Mouse (Mus musculus): Measurements from ENCODE around the gene Polr2i.

Polr2i gene

DNA sequence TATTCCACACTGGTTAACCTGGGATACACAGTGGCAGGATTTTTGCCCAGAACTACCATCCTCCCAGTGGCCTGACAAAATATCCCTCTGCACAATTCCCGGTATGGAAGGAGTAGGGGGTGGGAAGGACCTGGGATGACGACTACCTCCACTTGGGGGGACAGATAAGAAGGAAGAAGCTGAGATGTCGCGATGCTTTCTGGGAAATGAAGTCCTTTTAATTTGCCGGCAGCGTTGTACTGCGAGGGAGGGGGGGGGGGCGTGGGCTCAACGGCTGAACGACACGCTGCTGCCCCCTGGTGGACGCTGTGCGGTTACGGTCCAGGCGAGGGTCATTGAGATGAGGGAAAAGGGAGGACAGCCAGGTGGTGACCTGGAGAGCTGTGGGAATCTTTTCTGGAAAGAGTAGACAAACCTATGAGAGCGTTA is 15.0 kb upstream of the Polr2i start:
- peak; percentile 54 for TF ChIP-seq CTCF (conservative IDR thresholded peaks at IDR 0.05; ENCODE audit: low read length)
- no peak for TF ChIP-seq NANOG (IDR thresholded peaks at IDR 0.05; ENCODE audit: borderline replicate concordance, low read length)
- H3K9me3 ChIP-seq (ENCODE audit: low read length) = peaks cover 30% of the 10 kb centered on the region
- H3K4me1 ChIP-seq (replicated peaks; ENCODE audit: low read depth, low read length) = peaks cover 28% of the 10 kb centered on the region
- peaks cover 5% of the 10 kb centered on the region; the same call in 1 of the 2 replicates for H3K36me3 ChIP-seq (ENCODE audit: insufficient read depth, low read length)
- H3K4me3 ChIP-seq (replicated peaks; ENCODE audit: low read length) = no peak overlapping the region
- H3K27me3 ChIP-seq (ENCODE audit: insufficient read depth, low read length) = no peaks in the 10 kb centered on the region

DNA sequence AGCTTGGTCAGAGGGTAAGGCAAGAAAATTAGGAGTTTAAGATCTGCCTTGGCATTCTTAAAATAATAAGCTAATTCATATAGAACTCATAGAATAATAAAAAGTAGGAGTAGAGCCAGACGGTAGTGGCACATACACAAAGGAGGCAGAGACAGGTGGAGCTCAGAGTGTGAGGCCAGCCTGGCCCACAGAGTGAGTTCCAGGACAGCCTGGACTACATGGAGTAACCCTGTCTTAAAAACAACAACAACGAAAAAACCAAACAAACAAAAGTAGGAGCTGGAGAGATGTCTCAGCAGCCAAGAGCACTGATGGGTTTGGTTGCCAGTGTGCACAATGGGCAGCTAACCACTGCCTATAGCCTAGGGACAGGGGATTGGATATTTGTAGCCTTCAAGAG is 14.5 kb upstream of the Polr2i start:
- TF ChIP-seq NANOG (IDR thresholded peaks at IDR 0.05; ENCODE audit: borderline replicate concordance, low read length) (no peak), POU5F1 (IDR thresholded peaks at IDR 0.05; ENCODE audit: borderline replicate concordance, low read length) (no peak), CTCF (conservative IDR thresholded peaks at IDR 0.05; ENCODE audit: low read length) (no peak)
- peaks cover 5% of the 10 kb centered on the region; the same call in 1 of the 2 replicates for H3K36me3 ChIP-seq (ENCODE audit: insufficient read depth, low read length)
- no peaks in the 10 kb centered on the region for H3K27me3 ChIP-seq (ENCODE audit: insufficient read depth, low read length)
- H3K4me1 ChIP-seq (replicated peaks; ENCODE audit: low read depth, low read length) = peaks cover 28% of the 10 kb centered on the region
- no peak overlapping the region for H3K4me3 ChIP-seq (replicated peaks; ENCODE audit: low read length)
- peaks cover 25% of the 10 kb centered on the region for H3K9me3 ChIP-seq (ENCODE audit: low read length)

DNA sequence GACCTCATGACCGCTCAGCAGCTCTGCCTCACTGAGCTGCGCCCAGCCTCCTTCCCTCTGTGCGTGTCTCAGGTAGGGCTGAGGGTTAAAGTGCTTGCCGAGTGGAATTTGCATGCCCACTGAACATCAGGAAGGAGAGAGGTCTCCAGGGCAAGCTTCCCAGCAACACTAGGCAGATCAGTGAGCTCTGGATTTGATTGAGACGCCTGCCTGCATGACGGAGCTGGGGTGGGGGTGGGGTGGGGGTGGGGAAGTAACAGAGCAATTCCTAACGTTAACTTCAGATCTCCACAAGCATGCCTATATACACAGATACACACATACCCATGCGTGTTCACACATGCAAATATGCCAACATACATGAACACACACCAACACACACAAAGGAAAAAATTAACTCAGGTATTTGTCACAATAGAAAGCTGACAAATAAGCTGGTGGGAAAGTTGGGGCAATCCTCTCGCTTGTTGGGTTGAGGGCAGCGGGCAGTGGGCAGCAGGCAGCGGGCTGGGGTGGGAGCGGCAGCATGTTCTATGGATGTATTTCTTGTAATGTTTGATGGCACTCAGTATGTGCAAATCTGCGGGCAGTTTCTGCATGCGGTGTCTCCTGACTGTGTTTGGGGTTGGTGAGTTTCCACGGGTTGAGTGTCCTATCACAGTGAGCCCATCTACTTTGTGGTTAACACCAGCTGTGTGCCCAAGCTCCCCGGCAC is 12.3 kb upstream of the Polr2i start:
- peak overlapping the region; percentile 75 for H3K4me3 ChIP-seq (replicated peaks; ENCODE audit: low read length)
- H3K4me1 ChIP-seq (replicated peaks; ENCODE audit: low read depth, low read length) = peaks cover 34% of the 10 kb centered on the region
- TF ChIP-seq POU5F1 (IDR thresholded peaks at IDR 0.05; ENCODE audit: borderline replicate concordance, low read length) = no peak
- TF ChIP-seq CTCF (conservative IDR thresholded peaks at IDR 0.05; ENCODE audit: low read length) = no peak
- no peak for TF ChIP-seq NANOG (IDR thresholded peaks at IDR 0.05; ENCODE audit: borderline replicate concordance, low read length)
- H3K27me3 ChIP-seq (ENCODE audit: insufficient read depth, low read length) = no peaks in the 10 kb centered on the region
- H3K36me3 ChIP-seq (ENCODE audit: insufficient read depth, low read length) = peaks cover 14% of the 10 kb centered on the region
- peaks cover 3% of the 10 kb centered on the region for H3K9me3 ChIP-seq (ENCODE audit: low read length)

DNA sequence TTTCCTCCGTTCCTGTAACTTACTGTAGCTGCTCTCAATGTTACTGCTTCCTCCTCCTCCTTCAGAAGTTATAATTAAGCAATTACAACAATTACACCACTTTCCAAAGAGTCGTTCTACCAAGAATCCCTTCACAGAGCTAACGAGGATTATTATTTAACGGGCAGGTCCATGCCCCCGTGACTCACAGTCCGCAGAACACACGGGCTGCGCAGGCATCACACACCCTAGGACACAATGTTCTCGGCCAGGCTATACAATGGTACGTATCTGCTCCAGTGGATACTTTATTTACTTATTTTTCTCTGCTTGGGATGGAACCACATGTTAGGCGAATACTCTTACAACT is 11.8 kb upstream of the Polr2i start:
- Histone ChIP-seq H3K36me3 (ENCODE audit: insufficient read depth, low read length) (peaks cover 19% of the 10 kb centered on the region), H3K4me1 (replicated peaks; ENCODE audit: low read depth, low read length) (peaks cover 35% of the 10 kb centered on the region), H3K27me3 (ENCODE audit: insufficient read depth, low read length) (no peaks in the 10 kb centered on the region), H3K4me3 (replicated peaks; ENCODE audit: low read length) (peak overlapping the region; percentile 75), H3K9me3 (ENCODE audit: low read length) (no peaks in the 10 kb centered on the region)
- no peak for TF ChIP-seq POU5F1 (IDR thresholded peaks at IDR 0.05; ENCODE audit: borderline replicate concordance, low read length)
- no peak for TF ChIP-seq CTCF (conservative IDR thresholded peaks at IDR 0.05; ENCODE audit: low read length)
- no peak for TF ChIP-seq NANOG (IDR thresholded peaks at IDR 0.05; ENCODE audit: borderline replicate concordance, low read length)

DNA sequence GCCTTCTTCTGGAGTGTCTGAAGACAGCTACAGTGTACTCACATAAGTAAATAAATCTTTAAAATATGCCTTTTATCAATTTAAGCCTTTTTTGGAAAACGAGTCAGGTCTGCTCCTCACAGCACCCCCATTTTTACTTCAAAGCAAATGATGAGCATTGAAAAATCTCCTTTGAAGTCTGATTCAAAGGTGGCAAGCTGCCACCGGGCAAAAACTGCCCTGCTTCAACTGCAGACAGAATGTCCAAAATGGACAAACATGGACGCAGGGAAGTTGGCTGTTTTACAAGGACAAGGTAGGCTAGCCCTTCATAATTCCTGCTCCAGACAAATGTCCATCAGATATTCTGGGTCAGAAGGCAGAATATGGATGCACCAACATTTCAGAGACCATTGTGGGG is 10.3 kb upstream of the Polr2i start:
- Histone ChIP-seq H3K27me3 (ENCODE audit: insufficient read depth, low read length) (no peaks in the 10 kb centered on the region), H3K4me3 (replicated peaks; ENCODE audit: low read length) (no peak overlapping the region), H3K9me3 (ENCODE audit: low read length) (no peaks in the 10 kb centered on the region), H3K4me1 (replicated peaks; ENCODE audit: low read depth, low read length) (peaks cover 35% of the 10 kb centered on the region), H3K36me3 (ENCODE audit: insufficient read depth, low read length) (peaks cover 32% of the 10 kb centered on the region)
- TF ChIP-seq CTCF (conservative IDR thresholded peaks at IDR 0.05; ENCODE audit: low read length) = no peak
- TF ChIP-seq NANOG (IDR thresholded peaks at IDR 0.05; ENCODE audit: borderline replicate concordance, low read length) = no peak
- no peak for TF ChIP-seq POU5F1 (IDR thresholded peaks at IDR 0.05; ENCODE audit: borderline replicate concordance, low read length)

DNA sequence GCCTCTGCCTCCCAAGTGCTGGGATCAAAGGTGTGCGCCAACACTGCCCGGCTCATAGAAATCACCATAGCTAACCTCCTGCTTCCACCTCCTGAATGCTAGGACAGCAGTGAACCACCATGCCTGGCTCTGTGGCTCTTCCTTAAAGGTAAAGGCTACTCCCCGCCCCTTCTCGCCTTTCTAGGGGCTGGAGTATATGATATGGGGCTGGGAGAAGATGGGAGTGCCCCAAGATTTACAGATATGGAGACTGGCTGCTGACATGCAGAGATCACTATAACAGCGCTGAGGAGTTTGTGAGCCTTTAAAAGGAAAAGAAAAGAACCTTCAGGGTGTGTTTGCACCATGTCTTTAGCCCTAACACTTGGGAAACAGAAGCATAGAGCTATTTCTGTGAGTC is 9.5 kb upstream of the Polr2i start:
- TF ChIP-seq CTCF (conservative IDR thresholded peaks at IDR 0.05; ENCODE audit: low read length) (no peak), POU5F1 (IDR thresholded peaks at IDR 0.05; ENCODE audit: borderline replicate concordance, low read length) (no peak), NANOG (IDR thresholded peaks at IDR 0.05; ENCODE audit: borderline replicate concordance, low read length) (no peak)

DNA sequence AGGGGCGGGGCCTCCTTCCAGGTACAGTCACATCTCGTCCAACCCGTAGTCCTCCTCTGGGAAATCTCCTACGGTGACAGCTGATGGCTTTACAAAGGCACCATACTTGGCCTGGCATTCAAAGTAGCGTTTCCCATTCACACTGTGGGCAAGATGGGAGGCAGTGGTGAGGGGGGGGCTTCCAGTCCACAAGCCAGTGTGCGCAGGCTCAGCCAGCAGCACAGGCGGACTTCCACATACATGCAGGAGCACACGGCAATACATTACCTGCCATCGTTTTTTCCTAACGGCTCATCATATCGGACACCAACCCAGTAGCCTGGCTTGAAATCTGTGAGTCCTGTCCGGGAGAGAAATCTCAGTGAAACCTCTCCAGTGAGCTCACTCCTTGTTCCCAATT is 7.5 kb upstream of the Polr2i start:
- TF ChIP-seq NANOG (IDR thresholded peaks at IDR 0.05; ENCODE audit: borderline replicate concordance, low read length) (no peak), POU5F1 (IDR thresholded peaks at IDR 0.05; ENCODE audit: borderline replicate concordance, low read length) (no peak)
- no peaks in the 10 kb centered on the region for H3K9me3 ChIP-seq (ENCODE audit: low read length)

More for the DNA sequence above, 9.5 kb upstream of the Polr2i start:
- no peaks in the 10 kb centered on the region for H3K9me3 ChIP-seq (ENCODE audit: low read length)
- peaks cover 40% of the 10 kb centered on the region for H3K36me3 ChIP-seq (ENCODE audit: insufficient read depth, low read length)
- H3K4me3 ChIP-seq (replicated peaks; ENCODE audit: low read length) = no peak overlapping the region
- H3K4me1 ChIP-seq (replicated peaks; ENCODE audit: low read depth, low read length) = peaks cover 34% of the 10 kb centered on the region
- H3K27me3 ChIP-seq (ENCODE audit: insufficient read depth, low read length) = no peaks in the 10 kb centered on the region

DNA sequence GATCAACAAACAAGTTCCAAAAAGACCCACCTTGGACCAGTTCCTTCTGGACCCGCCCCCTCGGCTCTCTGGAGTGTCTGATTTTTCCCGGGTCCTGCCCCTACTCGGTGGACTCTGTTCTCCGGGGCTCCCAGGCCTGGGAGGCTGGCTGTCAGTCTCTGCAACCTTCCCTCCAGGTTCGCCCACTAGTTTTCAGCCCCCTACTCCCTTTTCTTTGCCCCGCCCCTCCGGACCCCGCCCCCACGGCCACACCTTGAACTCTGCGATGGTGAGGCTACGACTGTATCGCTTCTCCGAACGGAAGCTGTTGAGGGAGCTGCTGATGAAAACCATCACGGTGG is 450 bp upstream of the Polr2i start:
- Histone ChIP-seq H3K4me3 (replicated peaks; ENCODE audit: low read length) (peak overlapping the region; percentile 96), H3K4me1 (replicated peaks; ENCODE audit: low read depth, low read length) (peaks cover 64% of the 10 kb centered on the region), H3K27me3 (ENCODE audit: insufficient read depth, low read length) (no peaks in the 10 kb centered on the region), H3K36me3 (ENCODE audit: insufficient read depth, low read length) (peaks cover 68% of the 10 kb centered on the region), H3K9me3 (ENCODE audit: low read length) (no peaks in the 10 kb centered on the region)
- no peak for TF ChIP-seq CTCF (conservative IDR thresholded peaks at IDR 0.05; ENCODE audit: low read length)
- TF ChIP-seq NANOG (IDR thresholded peaks at IDR 0.05; ENCODE audit: borderline replicate concordance, low read length) = no peak
- TF ChIP-seq POU5F1 (IDR thresholded peaks at IDR 0.05; ENCODE audit: borderline replicate concordance, low read length) = no peak

More for the DNA sequence above, 7.5 kb upstream of the Polr2i start:
- peaks cover 40% of the 10 kb centered on the region for H3K4me1 ChIP-seq (replicated peaks; ENCODE audit: low read depth, low read length)
- H3K27me3 ChIP-seq (ENCODE audit: insufficient read depth, low read length) = no peaks in the 10 kb centered on the region
- peaks cover 58% of the 10 kb centered on the region for H3K36me3 ChIP-seq (ENCODE audit: insufficient read depth, low read length)
- H3K4me3 ChIP-seq (replicated peaks; ENCODE audit: low read length) = no peak overlapping the region

DNA sequence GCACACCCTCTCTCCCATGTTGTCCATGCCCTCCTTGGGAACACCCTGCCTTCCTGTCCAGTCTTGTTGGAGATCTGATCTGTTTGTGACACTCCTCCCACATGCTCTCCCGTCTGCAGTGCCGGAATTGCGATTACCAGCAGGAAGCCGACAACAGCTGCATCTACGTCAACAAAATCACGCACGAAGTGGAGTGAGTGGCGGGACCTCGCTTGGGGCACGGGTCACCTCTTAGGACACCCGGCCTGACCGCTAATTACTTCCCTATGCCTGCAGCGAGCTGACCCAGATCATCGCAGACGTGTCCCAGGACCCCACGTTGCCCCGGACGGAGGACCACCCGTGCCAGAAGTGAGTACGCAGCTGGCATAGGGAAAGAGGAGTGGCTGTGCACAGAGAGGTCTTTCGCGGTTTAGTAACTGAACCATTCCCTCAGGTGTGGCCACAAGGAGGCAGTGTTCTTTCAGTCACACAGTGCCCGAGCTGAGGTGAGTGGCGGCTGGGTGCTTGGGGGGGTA is 942 bp downstream of the Polr2i start:
- H3K9me3 ChIP-seq (ENCODE audit: low read length) = no peaks in the 10 kb centered on the region
- H3K4me1 ChIP-seq (replicated peaks; ENCODE audit: low read depth, low read length) = peaks cover 61% of the 10 kb centered on the region
- H3K4me3 ChIP-seq (replicated peaks; ENCODE audit: low read length) = peak overlapping the region; percentile 96
- H3K27me3 ChIP-seq (ENCODE audit: insufficient read depth, low read length) = no peaks in the 10 kb centered on the region
- peaks cover 54% of the 10 kb centered on the region for H3K36me3 ChIP-seq (ENCODE audit: insufficient read depth, low read length)
- TF ChIP-seq CTCF (conservative IDR thresholded peaks at IDR 0.05; ENCODE audit: low read length) (peak; percentile 34; the same call in 1 of the 2 replicates), POU5F1 (IDR thresholded peaks at IDR 0.05; ENCODE audit: borderline replicate concordance, low read length) (no peak)
